Mouse (Mus musculus): ENCODE results near the gene Plgrkt. TPM values are rescaled to one million over a fixed set of nuclear protein-coding genes. Genes with fewer than 3 reads are reported as not detected.

Plgrkt gene
- polyA plus RNA-seq, 1 experiment: 50.7 TPM

DNA sequence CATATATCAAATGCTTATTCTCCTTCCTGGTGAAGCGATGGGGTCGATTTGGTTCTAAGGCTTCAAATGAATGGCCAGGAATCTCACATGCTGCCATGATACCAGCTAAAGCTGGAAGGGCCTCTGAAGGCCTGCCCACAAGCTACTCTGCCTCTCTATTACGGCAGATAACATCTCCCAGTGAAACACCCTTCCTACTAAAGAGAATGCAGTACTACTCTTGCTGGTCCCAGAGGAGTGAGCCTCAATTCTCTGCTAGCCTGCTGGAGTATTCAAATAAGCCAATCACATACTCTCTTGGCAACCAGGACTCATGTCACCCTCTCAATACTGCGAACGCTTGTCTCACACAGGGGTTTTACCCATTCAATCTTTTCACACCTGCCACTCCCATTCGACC, 24.9 kb downstream of the Plgrkt start:
- no peak for DNase-seq (ENCODE audit: low read depth)
- TF ChIP-seq POLR2A (IDR thresholded peaks at IDR 0.05; ENCODE audit: borderline replicate concordance, extremely low read depth, insufficient read depth, insufficient read length, poor library complexity, severe bottlenecking): no peak

DNA sequence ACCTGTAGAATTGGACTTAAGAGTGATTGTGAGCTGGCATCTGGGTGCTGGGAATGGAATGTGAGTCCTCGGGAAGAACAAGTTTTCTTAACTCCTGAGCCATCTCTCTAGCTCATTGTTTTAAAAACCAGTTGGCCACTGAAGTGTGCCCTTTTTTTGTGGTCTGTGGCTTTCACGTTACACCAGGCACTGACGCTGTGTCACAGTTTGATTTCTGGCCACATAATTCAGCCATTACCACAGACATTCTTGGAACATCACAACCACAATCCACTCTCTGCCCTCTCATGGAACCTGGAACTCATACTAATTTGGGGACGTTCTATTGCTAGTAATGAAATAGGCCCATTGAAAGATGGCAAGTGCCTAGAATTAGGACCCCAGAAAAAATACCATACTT, 26.2 kb downstream of the Plgrkt start:
- no peak for DNase-seq (ENCODE audit: low read depth)
- TF ChIP-seq CTCF (IDR thresholded peaks at IDR 0.05; ENCODE audit: borderline replicate concordance, extremely low read depth, insufficient read depth, insufficient read length) (no peak), POLR2A (IDR thresholded peaks at IDR 0.05; ENCODE audit: borderline replicate concordance, extremely low read depth, insufficient read depth, insufficient read length, poor library complexity, severe bottlenecking) (no peak)

DNA sequence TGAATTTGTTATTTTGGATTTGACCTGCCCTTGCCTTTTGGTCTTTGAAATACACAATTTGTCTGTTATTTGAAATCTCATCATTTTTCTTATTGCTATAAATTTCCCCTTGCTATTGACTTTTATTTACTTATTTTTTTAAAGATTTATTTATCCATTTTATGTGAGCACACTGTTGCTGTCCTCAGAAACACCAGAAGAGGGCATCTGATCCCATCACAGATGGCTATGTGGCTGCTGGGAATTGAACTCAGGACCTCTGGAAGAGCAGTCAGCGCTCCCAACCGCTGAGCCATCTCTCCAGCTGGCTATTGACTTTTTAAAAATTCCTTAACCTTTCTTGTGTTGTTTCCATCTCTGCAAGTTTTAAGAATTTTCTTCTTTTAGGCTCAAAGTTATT, 30.6 kb downstream of the Plgrkt start:
- no peak for DNase-seq (ENCODE audit: low read depth)
- TF ChIP-seq CTCF (IDR thresholded peaks at IDR 0.05; ENCODE audit: borderline replicate concordance, extremely low read depth, insufficient read depth, insufficient read length) (no peak), POLR2A (IDR thresholded peaks at IDR 0.05; ENCODE audit: borderline replicate concordance, extremely low read depth, insufficient read depth, insufficient read length, poor library complexity, severe bottlenecking) (no peak)

DNA sequence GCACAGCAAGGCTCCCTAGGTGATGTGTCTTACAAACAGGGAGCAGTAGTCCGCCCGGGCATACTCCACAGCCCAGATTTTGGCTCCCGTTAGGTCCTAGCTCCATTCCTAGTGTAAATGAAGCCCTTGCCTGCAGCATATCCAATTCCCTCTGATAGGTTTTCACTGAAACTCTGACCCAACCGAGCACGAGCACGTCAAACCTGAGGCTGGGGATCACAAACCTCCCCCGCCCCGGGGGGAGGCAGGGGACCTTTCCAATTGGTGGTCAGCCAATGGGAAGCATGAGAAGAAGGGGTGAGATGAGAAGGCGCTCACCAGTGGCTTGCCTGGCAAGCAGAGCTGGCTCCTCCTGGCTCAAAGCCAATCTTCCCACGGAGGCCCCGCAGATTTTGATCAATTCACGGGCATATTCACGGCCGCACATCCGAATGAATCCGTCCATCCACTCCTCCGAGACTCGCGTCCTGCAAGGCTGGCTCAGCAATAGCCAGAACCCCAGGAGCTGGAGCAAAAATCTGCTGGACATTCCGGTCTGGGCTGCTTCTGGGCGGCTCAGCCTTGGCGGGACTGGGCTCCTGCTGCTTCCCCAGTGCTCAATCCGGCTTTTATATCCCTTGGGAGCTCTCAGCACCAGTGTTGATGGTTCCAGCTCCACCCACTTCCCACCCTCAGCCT, 33.0 kb downstream of the Plgrkt start, which contains the start of gene Rln1:
Gene Rln1 (minus strand): TSS at position 603 of the 678 bp plus-strand sequence.
- no peak for TF ChIP-seq POLR2A (IDR thresholded peaks at IDR 0.05; ENCODE audit: borderline replicate concordance, extremely low read depth, insufficient read depth, insufficient read length, poor library complexity, severe bottlenecking)
- peak; percentile 81 for DNase-seq (ENCODE audit: low read depth)

DNA sequence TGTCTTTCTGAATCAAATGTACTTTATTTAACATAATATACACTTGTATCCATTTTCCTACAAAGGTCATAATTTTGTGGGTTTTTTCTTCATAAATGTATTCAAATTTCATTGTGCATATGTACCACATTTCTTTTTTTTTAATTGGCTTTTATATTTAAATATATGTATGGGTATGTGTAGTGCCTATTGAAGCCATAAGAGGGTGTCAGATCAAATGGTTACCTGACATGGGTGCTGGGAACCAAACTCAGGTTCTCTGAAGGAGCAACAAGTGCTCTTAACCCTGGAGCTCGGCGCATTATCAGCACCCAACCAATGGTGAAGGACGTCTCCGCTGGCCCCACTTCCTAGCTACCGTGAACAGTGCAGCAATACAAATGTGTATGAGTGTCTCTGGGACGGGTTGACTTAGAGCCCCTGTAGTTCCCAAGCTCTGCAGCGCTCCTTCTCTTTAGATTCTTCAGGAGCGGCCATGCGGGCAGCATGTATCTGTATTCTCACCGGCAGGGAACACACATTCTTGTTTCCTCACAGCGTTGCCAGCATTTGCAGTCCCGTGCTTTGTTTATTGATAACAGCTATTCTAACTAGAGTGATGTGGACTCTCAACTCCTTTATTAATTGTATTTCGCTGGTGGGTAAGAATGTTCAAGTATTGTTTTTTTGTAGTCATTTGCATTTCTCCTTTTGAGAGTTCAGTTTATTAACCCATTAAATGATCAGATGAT, 40.2 kb downstream of the Plgrkt start:
- no peak for TF ChIP-seq POLR2A (IDR thresholded peaks at IDR 0.05; ENCODE audit: borderline replicate concordance, extremely low read depth, insufficient read depth, insufficient read length, poor library complexity, severe bottlenecking)
- no peak for TF ChIP-seq CTCF (IDR thresholded peaks at IDR 0.05; ENCODE audit: borderline replicate concordance, extremely low read depth, insufficient read depth, insufficient read length)
- DNase-seq (ENCODE audit: low read depth): no peak

DNA sequence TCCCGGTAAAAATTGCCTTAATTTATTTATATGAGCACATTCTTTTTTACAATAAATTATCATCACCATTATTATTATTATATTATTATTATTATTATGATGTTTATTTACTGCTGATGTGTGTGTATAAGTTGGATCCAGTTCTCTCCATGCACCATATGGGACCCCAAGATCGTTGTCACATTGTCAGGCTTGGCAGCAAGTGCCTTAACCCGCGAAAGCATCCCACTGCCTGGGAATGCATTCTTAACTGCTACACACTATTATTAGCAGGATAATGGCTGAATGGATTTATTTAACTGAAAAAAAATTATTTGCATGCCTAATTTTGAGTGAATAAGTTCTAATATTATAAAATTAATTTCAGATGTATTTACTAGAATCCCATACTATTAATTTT, 40.8 kb downstream of the Plgrkt start:
- peak; percentile 53 for DNase-seq (ENCODE audit: low read depth)
- no peak for TF ChIP-seq CTCF (IDR thresholded peaks at IDR 0.05; ENCODE audit: borderline replicate concordance, extremely low read depth, insufficient read depth, insufficient read length)
- TF ChIP-seq POLR2A (IDR thresholded peaks at IDR 0.05; ENCODE audit: borderline replicate concordance, extremely low read depth, insufficient read depth, insufficient read length, poor library complexity, severe bottlenecking): no peak

DNA sequence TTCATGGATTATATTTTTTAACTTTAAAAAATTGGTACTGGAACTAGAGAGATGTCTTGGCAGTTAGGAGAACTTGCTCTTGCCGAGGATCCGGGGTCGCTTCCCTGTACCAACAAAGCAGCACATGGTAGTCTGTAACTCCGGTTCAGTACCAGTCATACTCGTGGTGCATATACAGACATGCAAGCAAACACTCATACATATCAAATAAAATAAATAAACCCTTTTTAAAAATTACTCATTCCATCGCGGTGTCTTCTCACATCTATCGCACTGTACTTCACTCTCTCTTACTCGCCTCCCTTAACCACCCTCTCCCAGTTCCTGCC, 41.4 kb downstream of the Plgrkt start:
- DNase-seq (ENCODE audit: low read depth): no peak
- TF ChIP-seq POLR2A (IDR thresholded peaks at IDR 0.05; ENCODE audit: borderline replicate concordance, extremely low read depth, insufficient read depth, insufficient read length, poor library complexity, severe bottlenecking) (no peak), CTCF (IDR thresholded peaks at IDR 0.05; ENCODE audit: borderline replicate concordance, extremely low read depth, insufficient read depth, insufficient read length) (no peak)

DNA sequence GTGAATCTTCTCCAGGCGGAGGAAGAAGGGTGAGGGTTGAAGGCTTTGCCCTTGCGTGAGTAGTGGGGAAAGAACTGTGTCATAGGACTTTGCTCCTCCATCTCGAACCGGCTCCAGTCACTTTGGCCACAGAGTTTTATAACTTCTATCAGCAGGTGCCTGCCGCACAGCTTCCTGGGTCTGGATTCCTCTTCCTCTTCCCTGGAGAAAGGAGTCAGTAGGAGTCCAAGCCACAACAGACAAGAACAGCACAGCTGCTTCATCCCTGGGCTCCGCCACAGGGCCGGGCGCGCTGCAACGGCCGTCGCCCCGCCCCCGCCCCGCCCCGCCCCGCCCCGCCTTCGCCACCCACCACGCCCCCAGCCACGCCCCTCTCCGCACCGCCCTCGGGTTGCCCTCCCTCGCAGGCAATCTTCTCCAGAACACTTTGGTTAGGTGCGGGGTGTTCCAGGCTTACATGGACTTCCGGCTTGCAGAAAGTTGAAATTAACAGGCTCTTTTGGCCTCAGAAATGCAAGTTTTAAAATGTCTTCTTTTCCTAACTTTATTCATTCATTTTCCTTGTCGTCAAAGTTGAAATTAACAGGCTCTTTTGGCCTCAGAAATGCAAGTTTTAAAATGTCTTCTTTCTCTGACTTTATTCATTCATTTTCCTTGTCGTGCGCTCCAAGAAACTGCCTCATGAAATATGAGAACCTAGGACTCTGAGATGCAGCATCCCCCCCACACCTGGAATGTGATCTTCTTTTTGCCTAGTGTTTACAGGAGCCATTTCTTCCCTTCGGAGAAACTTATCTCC, 41.9 kb downstream of the Plgrkt start, which contains the start of gene Insl6:
Gene Insl6 (minus strand): TSS at position 304 of the 799 bp plus-strand sequence.
- DNase-seq (ENCODE audit: low read depth): peak; percentile 66

DNA sequence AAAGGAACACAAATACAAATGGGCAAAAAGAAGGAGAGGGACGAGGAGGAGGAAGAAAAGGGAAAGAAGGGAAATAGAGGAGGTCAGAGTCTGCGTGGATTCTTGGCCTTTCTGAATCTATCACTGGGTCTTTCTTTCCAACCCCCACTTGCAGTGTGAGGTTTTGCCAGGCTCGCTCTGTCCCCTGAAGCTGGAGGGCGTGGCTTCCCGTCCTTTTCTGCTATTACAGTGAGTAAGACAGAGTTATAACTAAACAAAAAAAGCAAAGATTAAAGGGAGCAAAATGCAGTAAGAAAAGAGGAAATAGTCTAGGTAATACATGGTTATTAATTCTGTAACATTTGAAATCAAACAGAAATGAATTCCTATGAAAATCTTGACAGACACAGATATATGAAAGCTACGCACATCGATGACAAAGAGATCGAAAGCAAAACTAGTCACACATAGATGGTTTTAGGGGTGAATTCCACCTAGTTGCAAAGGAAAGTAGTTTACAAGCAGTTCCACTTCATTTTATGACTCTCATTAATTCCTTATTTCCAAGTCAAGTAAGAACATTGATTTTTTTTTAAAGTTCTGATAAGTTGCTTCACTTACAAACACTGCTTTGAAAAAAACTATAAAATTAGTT, 43.7 kb downstream of the Plgrkt start:
- no peak for DNase-seq (ENCODE audit: low read depth)
- no peak for TF ChIP-seq CTCF (IDR thresholded peaks at IDR 0.05; ENCODE audit: borderline replicate concordance, extremely low read depth, insufficient read depth, insufficient read length)
- TF ChIP-seq POLR2A (IDR thresholded peaks at IDR 0.05; ENCODE audit: borderline replicate concordance, extremely low read depth, insufficient read depth, insufficient read length, poor library complexity, severe bottlenecking): no peak

More for the DNA sequence above, 41.9 kb downstream of the Plgrkt start, which contains the start of gene Insl6:
- TF ChIP-seq CTCF (IDR thresholded peaks at IDR 0.05; ENCODE audit: borderline replicate concordance, extremely low read depth, insufficient read depth, insufficient read length) (no peak), POLR2A (IDR thresholded peaks at IDR 0.05; ENCODE audit: borderline replicate concordance, extremely low read depth, insufficient read depth, insufficient read length, poor library complexity, severe bottlenecking) (no peak)

DNA sequence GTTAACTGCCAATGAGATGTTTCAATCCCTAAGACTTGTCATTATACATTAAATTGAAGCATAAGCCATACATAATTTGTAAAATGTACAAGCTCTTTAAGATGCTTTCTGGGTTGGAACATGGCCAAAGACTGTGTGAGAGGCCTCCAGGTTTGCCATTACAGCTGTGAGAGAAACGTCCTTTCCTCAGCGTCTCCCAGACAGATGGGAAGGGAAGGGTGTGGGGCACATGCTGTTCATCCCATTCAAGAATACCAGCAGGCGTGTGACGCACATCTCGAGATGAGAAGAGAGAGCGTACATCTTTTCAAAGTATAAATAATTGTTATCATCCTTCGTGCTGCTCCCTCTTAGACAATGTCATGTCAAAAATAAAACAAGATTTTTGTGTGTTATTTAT, 54.5 kb downstream of the Plgrkt start:
- TF ChIP-seq CTCF (IDR thresholded peaks at IDR 0.05; ENCODE audit: borderline replicate concordance, extremely low read depth, insufficient read depth, insufficient read length) (no peak), POLR2A (IDR thresholded peaks at IDR 0.05; ENCODE audit: borderline replicate concordance, extremely low read depth, insufficient read depth, insufficient read length, poor library complexity, severe bottlenecking) (no peak)
- peak; percentile 70 for DNase-seq (ENCODE audit: low read depth)

DNA sequence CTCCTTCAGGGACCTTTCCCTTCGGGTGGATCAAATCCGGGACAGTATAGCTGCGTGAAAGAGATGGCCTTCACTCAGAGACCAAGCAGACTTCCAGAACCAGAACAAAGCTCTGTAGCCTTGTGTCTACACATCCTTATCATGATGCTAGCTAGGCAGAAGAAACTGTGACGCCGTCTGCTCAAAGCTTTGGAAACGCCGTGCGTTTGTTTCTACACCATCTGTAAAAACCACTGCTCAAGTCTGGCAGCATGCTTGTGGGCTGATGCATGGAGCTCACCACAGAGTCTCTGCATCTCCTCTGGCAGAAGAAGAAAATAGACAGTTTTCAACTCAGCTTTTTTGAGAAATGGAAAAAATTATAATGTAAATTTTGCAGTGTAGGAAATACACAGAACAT, 55.4 kb downstream of the Plgrkt start:
- TF ChIP-seq POLR2A (IDR thresholded peaks at IDR 0.05; ENCODE audit: borderline replicate concordance, extremely low read depth, insufficient read depth, insufficient read length, poor library complexity, severe bottlenecking): no peak
- no peak for TF ChIP-seq CTCF (IDR thresholded peaks at IDR 0.05; ENCODE audit: borderline replicate concordance, extremely low read depth, insufficient read depth, insufficient read length)
- peak; percentile 20 for DNase-seq (ENCODE audit: low read depth)

Measured in brain, embryonic 14.5 days (tissue).